Mouse (Mus musculus) liver, embryonic 14.5 days (tissue): ENCODE measurements around the gene Aebp2. TPM values are rescaled to one million over a fixed set of nuclear protein-coding genes. Genes with fewer than 3 reads are reported as not detected.

Source experiments
- ATAC-seq: fragments of 200-750 bp; cut with Nextera tagmentation; 2 replicates; pipeline ENCODE4 v1.8.0; 2017; ENCODE audit warnings: moderate number of reproducible peaks, mild to moderate bottlenecking, moderate library complexity; ENCODE audit not compliant: insufficient read depth
- DNase-seq, 3 experiments: peaks; one replicate each; pipeline ENCODE4 v3.0.0-alpha.2; 2012 to 2013; ENCODE audit warnings: low read depth in 3 of 3, low spot score in 3 of 3
- H3K27ac ChIP-seq: fragments of 300-500 bp; sonication (generic); 2 replicates; pipeline ENCODE4 v1.5.1; 2014; ENCODE audit warnings: moderate library complexity, mild to moderate bottlenecking, control low read depth, inconsistent platforms
- H3K27me3 ChIP-seq: fragments of 300-500 bp; sonication (generic); 2 replicates; pipeline ENCODE4 v1.6.1; 2014; ENCODE audit warnings: mild to moderate bottlenecking, low read length, moderate library complexity; ENCODE audit not compliant: control insufficient read depth, insufficient read depth
- H3K36me3 ChIP-seq: fragments of 300-500 bp; sonication (generic); replicated peaks from 2 replicates; pipeline ENCODE4 v1.6.1; 2014; ENCODE audit warnings: low read depth; ENCODE audit not compliant: control insufficient read depth, insufficient read depth
- H3K4me1 ChIP-seq, 2 experiments: fragments of 200-500 bp in 1 of 2; fragments of 300-500 bp in 1 of 2; sonication (generic) in 1 of 2; replicated peaks; 2 replicates each; pipeline ENCODE4 v1.6.1; 2012 to 2014; ENCODE audit warnings: antibody characterized with exemption in 1 of 2, inconsistent platforms in 1 of 2, low read length in 1 of 2; ENCODE audit not compliant: control insufficient read depth in 2 of 2, insufficient read depth in 2 of 2
- H3K4me2 ChIP-seq: fragments of 300-500 bp; sonication (generic); 2 replicates; pipeline ENCODE4 v1.6.1; 2014; ENCODE audit warnings: low read depth, mild to moderate bottlenecking, control low read depth, moderate library complexity
- H3K4me3 ChIP-seq, 2 experiments: fragments of 200-500 bp in 1 of 2; fragments of 300-500 bp in 1 of 2; sonication (generic) in 1 of 2; 2 replicates each; pipeline ENCODE4 v1.5.1; 2012 to 2014; ENCODE audit warnings: low read depth in 2 of 2, low read length in 2 of 2, mild to moderate bottlenecking in 2 of 2, control low read depth in 1 of 2, inconsistent platforms in 1 of 2, moderate library complexity in 1 of 2; ENCODE audit not compliant: insufficient read depth in 1 of 2
- H3K9ac ChIP-seq: fragments of 300-500 bp; sonication (generic); replicated peaks from 2 replicates; pipeline ENCODE4 v1.6.1; 2014; ENCODE audit warnings: mild to moderate bottlenecking, control low read depth, moderate library complexity
- H3K9me3 ChIP-seq: fragments of 300-500 bp; sonication (generic); 2 replicates; pipeline ENCODE4 v1.6.1; 2016; ENCODE audit warnings: low read length, mixed read lengths; ENCODE audit not compliant: control insufficient read depth
- CTCF ChIP-seq: IDR thresholded peaks from 2 replicates; pipeline ENCODE4 v1.5.1; 2016; ENCODE audit warnings: antibody characterized with exemption, low read depth, control low read depth
- EP300 ChIP-seq: IDR thresholded peaks from 2 replicates; pipeline ENCODE4 v1.6.1; 2016; ENCODE audit warnings: antibody characterized with exemption, low read depth
- WGBS: fragments of 180-500 bp; shearing (Covaris S2); extraction: QIAGEN DNeasy Blood & Tissue Kit; methylation state at CpG from one replicate; pipeline ENCODE4 v1.1.7; 2014; ENCODE audit not compliant: insufficient replicate concordance; 5-methylcytosine and 5-hydroxymethylcytosine counted together
- polyA plus RNA-seq, 2 experiments: library from polyadenylated mRNA; depleted of rRNA in 1 of 2; stranded (reverse) in 1 of 2; unstranded in 1 of 2; fragments of >200 nt; fragmentation: Nextera tagmentation in 1 of 2; extraction: Ambion mirVana in 1 of 2; gene quantifications; 2 replicates each; pipeline versions ENCODE4 v1.2.1 to v1.2.3; 2012 to 2014

Gene Aebp2
- polyA plus RNA-seq, 2 experiments = 3.3 to 10.7 TPM

- DNase-seq (no peak), ATAC-seq (no peak)
- TF ChIP-seq CTCF (no peak), EP300 (no peak)
- H3K36me3 ChIP-seq = no peaks in the 10 kb centered on the region
- no peaks in the 10 kb centered on the region for H3K4me1 ChIP-seq
- no peaks in the 10 kb centered on the region for H3K27me3 ChIP-seq
- H3K27ac ChIP-seq = no peak overlapping the region
- no peak overlapping the region for H3K9ac ChIP-seq
- WGBS = 75% methylated on average over 10 of the region's 10 CpGs
- no peaks in the 10 kb centered on the region for H3K9me3 ChIP-seq
- H3K4me3 ChIP-seq = no peak overlapping the region
- H3K4me2 ChIP-seq = no peak overlapping the region
Measured at GRCm38 (mm10) chr6:140705132-140705531, 82.7 kb downstream of the Aebp2 start.

DNA sequence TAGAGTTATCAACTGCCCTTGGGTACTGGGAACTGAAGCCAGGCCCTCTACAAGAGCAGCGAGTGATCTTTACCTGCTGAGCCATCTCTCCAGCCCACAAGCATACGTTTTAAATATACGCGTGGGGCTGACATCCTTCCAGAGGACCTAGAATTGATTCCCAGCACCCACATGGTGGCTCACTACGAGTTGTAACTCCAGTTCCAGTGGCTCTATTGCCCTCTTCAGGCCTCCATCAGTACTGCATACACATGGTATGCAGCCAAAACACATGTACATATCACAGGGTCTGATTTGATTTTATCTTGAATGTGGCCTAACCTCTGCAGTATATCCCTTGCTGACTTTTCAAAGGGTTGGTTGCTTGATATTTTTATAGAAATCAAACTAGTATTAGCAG lies 83.6 kb downstream of the Aebp2 start:
- no peak overlapping the region for H3K27ac ChIP-seq
- 81% methylated on average over 5 of the region's 5 CpGs for WGBS
- ATAC-seq (no peak), DNase-seq (no peak)
- no peak overlapping the region for H3K4me2 ChIP-seq
- no peak overlapping the region for H3K4me3 ChIP-seq
- H3K27me3 ChIP-seq = no peaks in the 10 kb centered on the region
- peak; percentile 31 for TF ChIP-seq CTCF
- no peak for TF ChIP-seq EP300
- no peak overlapping the region for H3K9ac ChIP-seq
- no peaks in the 10 kb centered on the region for H3K9me3 ChIP-seq
- no peaks in the 10 kb centered on the region for H3K36me3 ChIP-seq
- no peaks in the 10 kb centered on the region for H3K4me1 ChIP-seq

GRCm38 (mm10) chr6:140708059-140708458 lies 85.6 kb downstream of the Aebp2 start:
- DNase-seq (no peak), ATAC-seq (no peak)
- TF ChIP-seq CTCF = no peak
- no peak for TF ChIP-seq EP300
- Histone ChIP-seq H3K36me3 (no peaks in the 10 kb centered on the region), H3K4me3 (no peak overlapping the region), H3K4me2 (no peak overlapping the region), H3K9ac (no peak overlapping the region), H3K9me3 (no peaks in the 10 kb centered on the region), H3K4me1 (no peaks in the 10 kb centered on the region), H3K27ac (no peak overlapping the region), H3K27me3 (no peaks in the 10 kb centered on the region)
- 40% methylated on average over 10 of the region's 10 CpGs for WGBS

DNA sequence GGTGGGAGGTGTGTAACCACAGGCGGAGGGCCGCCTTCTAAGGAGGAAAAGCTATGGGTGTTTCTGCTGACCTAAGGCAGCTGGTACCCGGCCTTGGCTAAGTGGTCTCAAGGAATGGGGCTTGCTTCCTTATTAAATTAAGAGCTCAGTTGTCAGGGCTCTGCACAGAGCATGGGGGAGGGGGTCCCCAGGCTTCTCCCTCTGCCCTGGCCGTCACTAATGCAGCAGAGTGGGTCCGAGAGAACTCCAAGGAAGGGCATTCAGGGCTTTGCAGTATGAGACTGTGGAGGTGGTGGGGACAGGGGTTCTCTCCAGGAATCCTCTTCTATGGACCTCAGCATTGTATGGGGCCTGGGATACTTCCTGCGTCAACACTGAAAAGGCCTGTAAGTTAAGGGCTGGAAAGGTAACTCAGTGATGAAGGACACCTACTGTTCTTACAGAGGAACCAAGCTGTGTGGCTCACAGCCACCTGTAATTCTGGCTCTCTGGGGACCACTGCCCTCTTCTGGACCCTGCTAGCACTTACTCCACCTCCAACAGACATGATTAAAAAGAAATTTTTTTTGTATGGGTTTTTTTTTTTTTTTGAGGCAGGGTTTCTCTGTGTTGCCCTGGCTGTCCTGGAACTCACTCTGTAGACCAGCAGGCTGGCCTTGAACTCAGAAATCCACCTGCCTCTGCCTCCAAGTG lies 87.1 kb downstream of the Aebp2 start:
- Histone ChIP-seq H3K4me2 (no peak overlapping the region), H3K9ac (no peak overlapping the region), H3K27ac (no peak overlapping the region), H3K27me3 (no peaks in the 10 kb centered on the region), H3K9me3 (no peaks in the 10 kb centered on the region), H3K4me3 (no peak overlapping the region), H3K36me3 (no peaks in the 10 kb centered on the region), H3K4me1 (no peaks in the 10 kb centered on the region)
- WGBS = 56% methylated on average over 6 of the region's 6 CpGs
- ATAC-seq (no peak), DNase-seq (no peak)
- TF ChIP-seq EP300 (no peak), CTCF (no peak)

DNA sequence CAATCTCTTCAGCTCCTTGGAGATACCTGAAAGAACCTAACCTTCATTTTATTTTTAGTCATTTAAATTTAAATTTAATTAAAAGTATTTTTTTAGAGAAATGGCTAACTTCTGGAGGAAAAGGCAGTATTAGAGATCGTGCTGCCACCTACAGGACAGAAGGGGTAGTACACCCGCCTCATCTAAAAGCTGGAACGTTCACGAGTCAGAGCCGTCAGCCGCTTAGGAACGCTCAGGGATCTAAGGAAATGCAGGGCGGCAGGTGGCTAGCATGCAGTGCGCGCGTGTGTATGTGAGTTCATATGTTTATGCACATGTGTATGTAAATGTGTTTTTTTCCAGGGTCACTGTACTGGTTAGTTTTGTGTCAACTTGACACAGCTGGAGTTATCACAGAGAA lies 90.3 kb downstream of the Aebp2 start:
- Histone ChIP-seq H3K36me3 (no peaks in the 10 kb centered on the region), H3K9ac (no peak overlapping the region), H3K4me1 (no peaks in the 10 kb centered on the region), H3K4me3 (no peak overlapping the region), H3K27ac (no peak overlapping the region), H3K9me3 (no peaks in the 10 kb centered on the region), H3K4me2 (no peak overlapping the region), H3K27me3 (no peaks in the 10 kb centered on the region)
- no peak for ATAC-seq
- WGBS = 4% methylated on average over 11 of the region's 11 CpGs
- peak; percentile 2 to 6 (median 4) for DNase-seq
- peak; percentile 86 for TF ChIP-seq CTCF
- TF ChIP-seq EP300 = no peak
